Mouse (Mus musculus): ENCODE results near the gene Cdh4.

Gene Cdh4

GRCm38 (mm10) chr2:179476622-179477021 is 34.4 kb downstream of the Cdh4 start:
- no peak for DNase-seq

- no peak for DNase-seq
Observed at GRCm38 (mm10) chr2:179480800-179481200, 38.6 kb downstream of the Cdh4 start.

DNA sequence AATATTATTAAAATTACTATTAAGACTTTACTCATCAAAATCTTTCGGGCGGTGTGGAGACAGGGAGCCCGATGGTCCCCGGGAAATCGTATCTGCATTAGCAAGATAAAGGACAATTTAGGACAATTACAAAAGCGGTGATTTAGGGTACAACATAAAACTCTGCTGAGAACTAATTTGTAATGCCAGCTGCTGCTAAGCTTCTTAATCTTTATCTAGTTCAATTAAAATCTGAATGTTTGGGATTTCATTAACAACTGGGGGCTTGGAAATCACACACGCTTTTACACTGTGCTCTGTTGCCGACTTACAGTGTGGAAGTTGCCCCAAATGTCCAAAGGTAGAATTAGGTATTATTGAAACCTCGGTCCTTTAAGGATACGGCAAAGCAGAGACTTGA is 39.1 kb downstream of the Cdh4 start:
- DNase-seq: no peak

DNA sequence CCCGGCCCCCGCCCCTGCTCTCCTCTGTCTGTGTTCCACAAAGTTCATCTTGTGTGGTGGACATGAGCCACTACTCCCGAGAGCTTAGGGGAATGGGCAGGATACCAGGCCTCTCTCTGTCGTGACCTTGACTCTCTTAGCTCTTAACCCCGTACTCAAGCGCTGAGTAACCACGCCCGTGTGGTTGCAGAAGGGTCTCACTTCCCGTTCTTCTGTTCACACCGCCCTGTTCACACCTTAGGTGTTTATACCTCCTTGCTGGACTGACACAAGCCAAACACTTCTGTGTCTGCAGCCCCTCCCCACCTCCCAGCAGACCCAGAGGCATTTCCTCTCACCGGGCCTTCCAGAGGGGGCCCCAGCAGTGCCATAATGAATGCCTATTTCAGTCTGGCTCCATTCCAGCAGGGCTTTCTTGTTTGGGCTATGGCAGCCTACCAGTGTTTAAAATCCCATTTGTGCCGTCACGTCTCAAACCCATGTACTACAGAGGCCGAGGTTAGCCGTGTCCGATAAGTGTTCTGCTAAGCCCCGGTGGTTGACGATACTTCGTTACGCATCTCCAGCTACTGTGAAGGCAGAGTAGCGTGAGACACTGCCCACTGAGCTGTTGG is 46.4 kb downstream of the Cdh4 start:
- DNase-seq: no peak

GRCm38 (mm10) chr2:179491891-179492290 is 49.7 kb downstream of the Cdh4 start:
- DNase-seq: no peak

DNA sequence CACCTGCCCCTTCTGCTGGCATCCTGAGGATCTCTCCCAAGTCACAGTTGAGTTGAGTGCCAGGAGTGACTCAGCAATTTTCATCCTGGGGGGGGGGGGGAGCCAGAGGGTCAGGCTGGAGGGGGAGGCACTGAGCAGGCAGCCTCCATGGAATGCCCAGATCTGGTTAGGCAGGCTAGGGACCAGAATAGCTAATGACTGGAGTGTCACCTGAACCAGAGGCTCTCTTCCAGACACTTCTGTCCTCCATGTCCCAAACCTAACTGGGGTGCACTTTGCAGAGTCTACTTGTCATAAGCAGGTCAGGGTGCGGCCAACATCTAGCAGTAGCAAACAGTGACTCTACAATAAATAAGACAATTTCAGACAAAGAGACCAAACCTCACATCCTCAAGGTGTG is 52.0 kb downstream of the Cdh4 start:
- DNase-seq: no peak

GRCm38 (mm10) chr2:179510439-179510838 is 68.2 kb downstream of the Cdh4 start:
- DNase-seq: no peak

DNA sequence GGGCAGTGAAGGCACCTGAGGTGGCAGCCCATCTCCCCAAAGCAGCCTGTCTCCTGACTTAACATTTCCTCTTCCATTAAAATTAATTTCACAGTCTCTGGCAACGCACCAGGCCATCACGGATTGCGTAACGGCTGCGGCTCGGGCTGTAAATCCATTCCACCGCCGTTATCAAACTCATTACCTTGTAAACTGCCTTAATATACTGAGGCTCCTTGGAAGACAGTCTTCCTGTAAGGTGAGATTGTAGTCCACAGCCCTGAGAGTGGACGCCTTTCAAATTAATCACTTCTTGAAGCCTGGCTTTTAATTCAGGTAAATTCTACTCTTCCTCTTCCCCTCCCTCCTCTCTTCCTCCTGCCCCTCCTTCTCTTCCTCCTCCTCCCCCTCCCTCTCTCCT is 74.3 kb downstream of the Cdh4 start:
- DNase-seq: no peak

GRCm38 (mm10) chr2:179518456-179519032 is 76.3 kb downstream of the Cdh4 start:
- no peak for DNase-seq

GRCm38 (mm10) chr2:179519161-179519560 is 76.9 kb downstream of the Cdh4 start:
- no peak for DNase-seq

DNA sequence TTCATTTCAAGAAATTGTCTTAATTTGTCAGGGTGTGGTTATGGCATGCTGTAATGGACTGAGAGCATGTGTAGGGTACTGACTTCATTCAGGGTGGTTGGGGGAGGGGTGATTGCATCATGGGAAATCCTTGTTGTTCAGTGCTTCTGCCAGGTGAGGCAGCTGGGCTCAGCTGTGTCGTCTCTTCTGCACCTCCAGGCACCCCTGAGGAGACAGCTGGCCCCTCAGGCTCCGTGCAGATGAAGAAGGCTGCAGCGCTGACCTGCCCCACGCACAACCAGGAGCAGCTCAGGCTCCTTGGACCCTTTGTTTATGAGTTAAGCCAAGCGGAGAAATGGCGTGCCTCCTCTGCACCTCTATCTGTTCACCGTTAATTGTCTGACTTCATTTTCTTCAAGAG is 77.7 kb downstream of the Cdh4 start:
- DNase-seq: no peak

GRCm38 (mm10) chr2:179520941-179521340 is 78.7 kb downstream of the Cdh4 start:
- DNase-seq: no peak

DNA sequence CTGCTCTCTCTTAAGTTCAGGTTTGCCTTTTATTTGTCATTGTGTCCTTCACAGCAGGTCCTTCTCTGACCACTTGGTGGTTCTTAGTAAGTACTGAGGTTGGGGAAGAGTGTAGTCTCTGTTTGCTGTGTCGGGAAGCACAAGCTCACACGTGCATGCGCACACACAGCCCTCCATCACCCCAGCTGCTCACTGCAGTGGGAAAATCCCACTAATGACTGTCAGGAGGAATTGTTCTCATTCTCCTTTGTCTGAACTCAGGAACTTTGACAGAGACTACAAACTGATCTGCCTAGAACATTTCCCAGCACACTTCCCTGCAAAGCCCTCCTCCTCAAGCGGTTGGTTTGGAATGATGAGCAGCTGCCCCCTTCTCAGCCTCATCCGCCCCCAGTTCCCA is 79.2 kb downstream of the Cdh4 start:
- DNase-seq: no peak

GRCm38 (mm10) chr2:179522141-179522540 is 79.9 kb downstream of the Cdh4 start:
- DNase-seq: peak; percentile 19

DNA sequence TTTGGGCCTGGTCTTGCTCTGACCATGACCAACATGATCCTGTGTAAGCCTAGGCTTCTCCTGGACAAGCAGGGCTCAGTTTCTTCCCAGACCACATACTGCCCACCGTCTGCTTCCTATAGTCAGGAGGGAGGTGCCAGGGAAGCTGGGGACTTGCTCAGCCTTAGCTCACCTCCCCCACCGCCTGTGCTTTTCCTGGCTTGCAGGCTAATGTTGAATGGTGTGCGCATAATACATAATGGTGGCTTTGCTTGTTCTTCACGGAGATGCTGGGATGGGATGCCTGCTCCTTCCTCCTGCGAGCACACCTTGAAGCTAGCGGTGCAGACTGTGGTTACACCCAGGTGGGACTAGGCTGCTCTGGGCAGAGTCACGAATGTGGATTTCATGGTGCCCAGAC is 84.7 kb downstream of the Cdh4 start:
- no peak for DNase-seq

- DNase-seq: peak; percentile 74
Observed at GRCm38 (mm10) chr2:179530436-179531040, 88.3 kb downstream of the Cdh4 start.

GRCm38 (mm10) chr2:179533196-179533595 is 91.0 kb downstream of the Cdh4 start:
- no peak for DNase-seq

GRCm38 (mm10) chr2:179533881-179534280 is 91.7 kb downstream of the Cdh4 start:
- no peak for DNase-seq

DNA sequence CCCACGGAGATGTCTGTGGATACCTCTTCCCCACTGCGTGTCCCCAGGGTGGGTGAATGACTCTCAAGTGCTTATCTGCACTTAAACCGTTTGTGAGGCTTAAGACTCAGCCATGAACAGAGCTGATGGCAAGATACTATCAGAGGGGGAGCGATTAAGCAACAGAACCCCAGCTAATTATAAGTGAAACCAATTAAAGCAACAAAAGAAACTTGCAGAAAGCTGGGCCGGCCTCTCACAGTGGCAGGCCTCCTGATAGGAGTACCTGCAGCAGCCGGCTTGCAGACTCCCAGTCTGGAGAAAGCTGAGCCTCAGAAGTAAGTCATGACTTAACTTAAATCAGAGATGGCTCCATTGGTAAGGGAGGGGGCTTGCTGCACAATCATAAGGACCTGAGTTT is 93.0 kb downstream of the Cdh4 start:
- no peak for DNase-seq

DNA sequence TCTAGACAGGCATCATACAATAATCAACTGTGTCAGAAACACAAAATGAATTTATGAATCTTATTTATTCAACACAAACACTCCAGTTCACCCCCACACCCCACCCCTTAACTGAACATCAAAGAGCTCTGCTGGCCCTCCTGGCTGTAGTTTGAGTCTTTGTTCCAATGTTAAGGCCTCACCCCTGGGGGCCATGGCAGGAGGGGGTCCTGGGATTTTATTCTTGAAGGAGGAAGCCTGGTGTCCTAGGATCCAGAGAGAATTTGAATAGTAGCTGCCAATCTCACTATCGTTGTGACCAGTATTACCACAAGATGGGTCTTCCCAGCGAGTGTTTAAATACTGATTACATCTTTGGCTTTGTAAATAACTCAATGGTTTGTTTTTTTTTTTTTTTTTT is 94.5 kb downstream of the Cdh4 start:
- DNase-seq: no peak

DNA sequence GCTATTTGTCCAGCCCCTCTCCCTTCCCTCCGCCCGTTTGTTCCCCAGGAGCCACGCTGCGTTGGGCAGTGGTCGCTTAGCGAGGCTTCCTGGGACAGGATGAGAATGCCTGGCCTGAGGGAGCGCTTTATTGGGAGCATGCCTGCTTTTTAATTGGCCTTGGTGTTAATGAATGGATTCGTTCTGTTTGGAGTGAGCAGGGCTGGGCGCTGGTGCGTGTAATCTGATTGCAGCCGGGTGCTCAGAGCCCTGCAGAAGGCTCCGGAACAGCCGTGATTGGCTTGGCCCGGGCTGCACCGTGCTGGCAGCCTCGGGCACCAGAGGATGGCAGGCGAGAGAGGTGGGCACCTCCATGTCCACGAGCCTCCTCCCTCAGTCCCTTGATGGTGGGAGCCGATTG is 95.2 kb downstream of the Cdh4 start:
- peak; percentile 68 for DNase-seq

DNA sequence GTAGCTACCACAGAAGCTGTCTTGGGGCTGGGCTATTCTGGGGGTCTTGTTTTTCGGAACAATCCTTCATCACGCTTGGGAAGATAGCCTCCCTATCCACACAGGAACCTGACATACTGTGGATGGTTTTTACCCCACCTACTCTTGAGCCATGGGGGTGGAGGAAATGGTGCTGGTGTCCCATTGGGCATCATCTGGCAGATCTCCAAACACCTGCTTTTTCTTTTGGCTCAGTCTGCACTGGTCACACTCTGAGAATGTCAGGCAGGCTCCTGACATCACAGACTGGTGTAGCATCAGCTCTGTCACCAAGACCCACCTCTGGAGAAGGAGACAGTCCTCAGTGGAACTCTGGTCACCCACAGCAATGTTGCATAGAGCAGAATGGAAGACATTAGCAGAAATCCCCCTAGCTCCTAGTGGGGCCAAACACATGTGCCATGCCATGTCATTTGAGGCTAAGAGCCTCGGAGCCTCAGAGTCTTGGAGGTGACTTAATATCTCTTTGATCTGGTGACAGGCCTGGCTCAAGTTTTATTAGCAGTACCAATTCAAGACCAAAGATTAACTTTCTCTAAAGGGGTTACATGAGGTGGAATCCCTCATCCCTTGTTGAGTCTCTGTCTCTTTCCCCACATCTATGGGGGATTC is 95.7 kb downstream of the Cdh4 start:
- DNase-seq: no peak

- DNase-seq: no peak
Observed at GRCm38 (mm10) chr2:179538535-179538934, 96.3 kb downstream of the Cdh4 start.

- DNase-seq: no peak
Observed at GRCm38 (mm10) chr2:179539532-179540245, 97.5 kb downstream of the Cdh4 start.

Data from cerebellum, adult 8-10 months (tissue).